Mouse (Mus musculus) CH12.LX (cell line): ENCODE measurements around the gene Cenpe.

ENCODE experiments used
- BHLHE40 ChIP-seq: IDR thresholded peaks from 2 replicates; pipeline ENCODE4 v1.6.1; 2011; ENCODE audit warnings: mild to moderate bottlenecking, low read depth, low read length, improper control_type of control experiment
- CHD2 ChIP-seq: IDR thresholded peaks from 2 replicates; pipeline ENCODE4 v1.6.1; 2011; ENCODE audit warnings: low read length, improper control_type of control experiment
- CTCF ChIP-seq, 2 experiments: IDR thresholded peaks in 1 of 2; conservative IDR thresholded peaks in 1 of 2; 2 replicates each; pipeline ENCODE4 v1.5.1; 2011 to 2012; ENCODE audit warnings: low read depth in 2 of 2, low read length in 2 of 2, improper control_type of control experiment in 1 of 2, inconsistent platforms in 1 of 2, mild to moderate bottlenecking in 1 of 2, moderate library complexity in 1 of 2
- EP300 ChIP-seq: IDR thresholded peaks from 2 replicates; pipeline ENCODE4 v1.6.1; 2011; ENCODE audit warnings: low read length, improper control_type of control experiment
- HCFC1 ChIP-seq: IDR thresholded peaks from 2 replicates; pipeline ENCODE4 v1.6.1; 2012; ENCODE audit warnings: low read depth, mild to moderate bottlenecking, inconsistent platforms, low read length, improper control_type of control experiment
- MAFK ChIP-seq: IDR thresholded peaks from 2 replicates; pipeline ENCODE4 v1.6.1; 2011; ENCODE audit warnings: low read length, improper control_type of control experiment; ENCODE audit not compliant: insufficient replicate concordance
- NELFE ChIP-seq: IDR thresholded peaks from 2 replicates; pipeline ENCODE4 v1.6.1; 2011; ENCODE audit warnings: low read depth, low read length, improper control_type of control experiment
- POLR2A ChIP-seq: IDR thresholded peaks from 2 replicates; pipeline ENCODE4 v1.6.1; 2011; ENCODE audit warnings: low read depth, mild to moderate bottlenecking, improper control_type of control experiment, low read length
- RCOR1 ChIP-seq: conservative IDR thresholded peaks from 2 replicates; pipeline ENCODE4 v1.6.1; 2012; ENCODE audit warnings: low read depth, mild to moderate bottlenecking, inconsistent platforms, low read length, improper control_type of control experiment
- TCF12 ChIP-seq: IDR thresholded peaks from 2 replicates; pipeline ENCODE4 v1.6.1; 2014; ENCODE audit warnings: low read depth, mild to moderate bottlenecking, inconsistent platforms, low read length, improper control_type of control experiment

GRCm38 (mm10) chr3:135314811-135315210 is 102.5 kb downstream of the Cenpe start:
- TF ChIP-seq CTCF (conservative IDR thresholded peaks at IDR 0.05 in 1 of 2, IDR thresholded peaks at IDR 0.05 in 1 of 2; ENCODE audit: low read depth in 2 of 2, low read length in 2 of 2): no peak
- no peak for TF ChIP-seq RCOR1
- no peak for TF ChIP-seq POLR2A
- TF ChIP-seq NELFE: no peak
- TF ChIP-seq TCF12: no peak
- TF ChIP-seq CHD2: no peak
- TF ChIP-seq MAFK: no peak
- no peak for TF ChIP-seq EP300
- no peak for TF ChIP-seq BHLHE40
- TF ChIP-seq HCFC1: no peak
